Mouse (Mus musculus) left cerebral cortex, postnatal 36 days (tissue): ENCODE results near the gene Olfr1341. TPM values are rescaled to one million over a fixed set of nuclear protein-coding genes. Genes with fewer than 3 reads are reported as not detected.

Source experiments
- DNase-seq, 2 experiments: peaks; one replicate each; pipeline ENCODE4 v3.0.0; 2021 to 2022; ENCODE audit warnings: low spot score in 2 of 2, mixed read lengths in 1 of 2
- intact Hi-C: fragments of 180-260 bp; cut with DNase I; formaldehyde crosslinking; loops from one replicate; pipeline ENCODE4 v1.15.1; 2025
- total RNA-seq, 2 experiments: library from RNA; stranded (reverse); gene quantifications; 2 replicates each; pipeline ENCODE4 v1.2.3; 2021

Gene Olfr1341
- total RNA-seq = not detected

DNA sequence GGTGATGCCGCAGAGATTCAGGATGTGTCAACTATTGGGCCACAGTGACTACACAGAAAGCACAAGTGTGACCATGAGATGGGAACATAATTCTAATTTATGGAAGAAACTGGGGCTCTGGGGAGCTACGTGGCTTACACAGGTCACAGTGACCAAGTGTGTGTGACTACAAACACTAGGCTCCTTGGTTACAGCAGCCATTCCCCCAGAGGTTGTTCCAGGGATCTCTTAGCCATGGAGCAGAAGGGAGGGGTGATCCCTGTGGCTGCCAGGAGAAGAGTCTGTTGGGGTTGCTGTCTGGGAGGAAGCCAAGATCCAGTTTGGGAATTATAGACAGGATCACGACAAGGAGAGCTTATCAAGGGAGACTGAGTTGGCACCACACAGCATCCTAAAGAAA lies at the start of gene Olfr1341:
Gene Olfr1341 (plus strand): TSS at position 301 of the 400 bp plus-strand sequence.
- intact Hi-C loops = no loop called here
- DNase-seq = no peak

DNA sequence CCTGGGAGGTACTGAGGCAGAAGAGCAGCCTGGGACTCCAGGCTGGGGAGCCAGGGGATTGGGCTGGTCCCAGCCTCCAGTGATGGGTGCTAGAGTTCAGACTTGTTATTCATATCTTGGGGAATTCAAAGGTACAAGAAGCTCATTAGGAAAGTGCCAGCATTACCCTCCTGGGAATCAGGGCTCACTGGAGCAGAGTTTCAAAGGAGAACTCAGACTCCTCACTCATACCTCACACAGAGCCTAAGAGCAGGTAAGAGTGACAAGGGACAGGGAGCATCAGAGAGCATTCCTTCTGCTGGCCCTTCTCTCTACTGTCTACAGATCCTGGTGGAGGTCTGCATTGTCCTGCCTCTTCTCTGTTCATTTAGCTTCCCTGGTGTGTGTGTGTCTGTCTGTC lies 44.7 kb upstream of the Olfr1341 start, which contains the start of gene Olfr62:
Gene Olfr62 (plus strand): TSS at position 301 of the 400 bp plus-strand sequence.
- intact Hi-C loops = no loop called here
- no peak for DNase-seq

DNA sequence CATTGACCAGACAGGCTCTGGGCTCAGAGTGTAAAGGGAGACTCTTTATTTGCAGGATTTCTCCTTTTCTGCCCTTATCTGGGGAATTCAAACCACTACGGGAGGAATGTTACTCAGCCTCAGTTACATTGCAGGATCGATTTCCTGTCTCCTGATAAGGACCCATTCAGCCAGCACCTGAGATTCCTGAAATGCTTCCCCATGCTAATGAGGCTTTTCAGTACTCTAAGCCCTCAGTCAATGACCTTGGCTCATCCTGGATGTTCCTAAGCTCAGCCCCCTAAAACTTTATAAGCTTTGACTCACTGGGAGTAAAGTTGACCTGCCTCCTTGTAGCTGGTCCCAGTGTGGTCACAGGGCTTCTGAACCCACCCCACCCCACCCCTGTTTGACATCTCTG lies 16.2 kb upstream of the Olfr1341 start:
- intact Hi-C loops = no loop called here
- DNase-seq = no peak

DNA sequence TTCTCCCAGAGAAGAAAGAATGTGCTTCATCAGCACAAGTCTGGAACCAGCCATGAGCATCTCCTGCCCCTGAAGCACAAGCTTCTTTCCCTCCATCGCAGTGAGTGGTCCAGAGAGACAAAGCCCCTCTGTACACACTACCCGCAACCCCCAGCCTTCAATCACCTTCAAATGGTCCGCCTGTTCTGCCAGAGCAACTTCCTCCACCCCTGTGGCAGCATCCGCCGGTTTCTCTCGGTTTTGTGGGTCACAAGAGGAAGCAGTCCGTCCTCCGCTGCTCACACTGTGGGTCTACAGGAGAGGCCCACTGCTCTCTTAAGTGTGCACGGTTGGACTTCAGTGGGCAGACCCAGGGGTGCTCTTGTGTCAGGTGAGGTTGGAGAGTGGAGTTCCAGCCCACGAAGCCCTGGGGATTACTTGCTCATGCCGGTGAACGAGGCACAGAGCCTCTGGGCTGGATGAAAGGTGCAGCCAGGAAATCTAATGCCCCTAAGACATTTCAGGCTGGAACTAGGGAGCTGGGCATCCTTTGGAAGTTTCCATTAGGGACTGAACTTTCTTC lies 10.8 kb upstream of the Olfr1341 start, which contains the start of gene Olfr1342:
Gene Olfr1342 (minus strand): TSS at position 345 of the 562 bp plus-strand sequence.
- DNase-seq = no peak
- intact Hi-C loops = no loop called here

DNA sequence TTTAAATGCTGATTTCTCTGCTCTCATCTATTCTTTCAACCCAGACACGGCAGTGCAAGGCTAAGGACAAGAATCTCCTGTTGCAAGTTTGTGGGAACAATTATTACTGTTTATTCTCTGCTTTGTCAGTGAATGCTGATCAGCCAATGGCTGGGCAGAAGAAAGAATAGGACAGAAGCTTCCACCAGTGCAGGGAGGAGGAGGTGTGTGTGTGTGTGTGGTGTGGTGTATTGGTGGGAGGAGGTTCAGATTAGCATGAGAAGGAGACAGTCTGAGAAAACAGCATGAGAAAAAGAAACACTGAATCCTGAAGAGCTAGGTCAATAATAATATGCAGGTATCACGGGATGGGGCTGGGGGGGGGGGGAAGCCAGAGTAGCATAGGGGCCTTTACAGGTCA lies 9.5 kb upstream of the Olfr1341 start:
- intact Hi-C loops = no loop called here

DNA sequence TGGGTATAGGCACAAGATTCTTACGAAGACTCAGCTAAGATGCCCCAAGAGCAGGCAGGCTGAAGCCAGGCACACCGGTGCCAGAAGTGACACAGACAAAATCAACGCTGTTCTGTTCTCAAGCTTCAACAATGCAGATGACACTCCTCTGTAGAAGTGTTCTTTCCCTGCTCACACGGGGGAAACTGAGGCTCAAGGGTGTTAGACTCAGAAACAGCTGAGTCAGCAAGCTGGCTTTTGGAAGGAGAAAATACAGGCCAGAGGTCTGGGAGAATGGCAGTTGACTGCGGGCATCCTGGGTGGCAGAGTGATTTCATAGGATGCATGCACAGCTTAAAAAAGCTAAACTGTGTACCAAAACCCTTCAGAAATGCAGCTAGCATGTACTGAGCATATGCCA lies 4.8 kb downstream of the Olfr1341 start:
- no peak for DNase-seq
- intact Hi-C loops = no loop called here

More for the DNA sequence above, 9.5 kb upstream of the Olfr1341 start:
- DNase-seq = no peak

DNA sequence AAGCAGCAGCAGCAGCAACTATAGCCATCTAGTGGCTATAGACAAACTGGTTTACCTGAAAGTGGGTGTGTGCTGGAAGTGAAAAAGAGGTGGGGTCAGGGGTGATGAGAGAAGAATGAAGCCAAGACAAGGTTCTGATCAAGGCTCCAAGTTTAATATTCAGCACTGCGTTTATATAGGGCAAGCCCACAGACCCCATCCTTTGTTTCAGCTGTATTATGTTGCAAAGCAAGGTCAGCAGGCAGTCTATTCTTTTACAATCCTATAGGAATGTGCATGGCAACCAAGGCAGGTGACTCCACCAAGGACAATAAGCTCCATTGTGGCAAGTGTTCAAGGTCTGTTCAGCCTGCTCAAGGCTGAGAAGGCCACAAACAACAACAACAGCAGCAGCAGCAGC lies 8.3 kb downstream of the Olfr1341 start:
- no peak for DNase-seq
- intact Hi-C loops = no loop called here

DNA sequence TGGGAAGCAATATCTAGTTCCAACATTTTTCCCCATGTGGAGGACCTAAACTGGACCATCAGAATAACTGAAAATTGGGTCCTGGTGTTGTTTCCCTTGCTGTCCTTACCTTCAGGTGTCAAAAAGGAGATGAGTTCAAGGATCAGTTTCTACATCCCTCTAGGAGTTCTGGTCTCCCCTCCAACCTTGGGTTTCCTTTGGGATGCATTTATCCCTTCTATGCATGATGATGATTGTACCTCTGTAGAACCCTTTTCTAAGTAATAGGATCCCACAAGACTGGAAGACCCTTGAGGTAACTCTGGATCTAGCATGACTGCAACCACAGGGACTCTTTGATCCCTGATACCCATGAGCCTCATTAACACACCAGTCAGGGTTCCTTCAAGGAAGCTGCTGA lies 16.5 kb downstream of the Olfr1341 start, which contains the start of gene Olfr1340:
Gene Olfr1340 (plus strand): TSS at position 301 of the 400 bp plus-strand sequence.
- no peak for DNase-seq
- intact Hi-C loops = no loop called here

DNA sequence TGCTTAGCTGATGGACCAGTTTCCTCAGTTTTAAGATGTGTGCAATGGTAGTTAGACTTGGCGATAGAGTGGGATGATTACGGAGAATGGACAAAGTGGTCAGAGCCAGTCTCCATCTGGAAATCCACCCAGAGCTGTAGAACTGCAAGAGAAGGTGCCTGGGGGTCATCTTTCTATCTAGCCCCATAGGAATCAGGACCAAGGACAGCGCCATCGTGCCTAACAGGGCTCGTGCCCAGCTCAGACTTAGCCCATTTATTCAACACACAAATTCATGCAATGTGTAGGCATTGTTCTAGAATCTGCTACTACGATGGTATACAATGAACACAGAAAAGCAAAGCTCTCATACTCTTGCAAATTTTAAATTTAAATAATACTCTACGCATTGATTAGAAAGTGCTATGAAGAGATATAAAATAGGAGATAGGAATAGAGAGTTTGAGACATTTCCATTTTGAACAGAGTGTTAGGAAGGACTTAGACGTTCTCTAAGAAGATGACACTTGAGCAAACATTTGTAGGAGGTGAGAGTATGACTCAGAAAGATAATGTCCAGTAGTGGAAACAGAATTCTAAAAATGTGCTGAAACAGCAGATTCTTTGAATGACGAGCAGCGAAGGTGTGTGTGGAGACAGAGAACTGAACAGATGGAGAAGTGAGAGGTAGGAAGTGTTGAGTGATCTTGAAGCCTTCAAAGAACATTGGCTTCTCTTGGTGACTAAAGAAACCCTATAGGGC lies 18.6 kb downstream of the Olfr1341 start:
- intact Hi-C loops = no loop called here
- DNase-seq = no peak

DNA sequence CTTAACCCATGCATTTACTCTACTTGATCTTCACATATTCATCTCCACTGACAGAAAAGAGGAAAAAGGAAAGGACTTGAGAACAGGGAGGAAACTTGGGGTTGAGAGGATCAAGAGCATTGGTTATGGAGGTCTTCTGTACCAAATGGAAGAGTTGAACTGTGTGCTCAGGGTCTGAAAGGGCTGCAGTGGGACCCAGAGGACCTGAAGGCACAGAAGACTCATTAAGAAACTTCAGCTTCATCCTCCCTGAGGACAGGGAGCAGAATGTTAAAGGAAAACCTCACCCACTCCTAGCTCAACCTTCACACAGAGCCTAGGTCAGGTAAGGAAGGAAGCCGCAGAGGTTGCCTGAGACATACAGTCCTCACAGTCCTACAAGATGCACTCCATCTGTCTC lies 28.6 kb downstream of the Olfr1341 start, which contains the start of gene Olfr1339:
Gene Olfr1339 (plus strand): TSS at position 301 of the 400 bp plus-strand sequence.
- intact Hi-C loops = no loop called here
- no peak for DNase-seq

DNA sequence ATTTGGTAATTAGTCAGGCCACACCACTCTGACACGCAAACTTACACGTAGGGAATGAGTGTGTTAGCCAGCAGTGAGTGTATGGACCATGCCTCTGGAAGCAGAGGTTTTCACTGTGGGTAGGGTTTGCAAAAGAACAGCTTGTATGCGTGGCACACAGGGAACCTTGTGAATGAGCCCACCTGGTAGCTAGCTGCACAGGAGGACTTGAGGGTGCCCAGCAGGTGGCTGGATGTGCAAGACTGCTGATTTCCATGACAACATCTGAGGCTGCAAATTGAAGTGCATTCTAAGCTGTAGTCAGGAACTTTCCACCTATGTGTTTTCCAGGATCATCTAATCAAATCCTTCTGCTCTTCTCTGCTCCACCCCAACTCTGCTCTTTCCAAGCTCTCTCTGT lies 36.3 kb downstream of the Olfr1341 start:
- intact Hi-C loops = loop anchor here (2.0 kb wide), 1 partner anchor 27 kb away; no protein-coding TSS in a partner anchor

DNA sequence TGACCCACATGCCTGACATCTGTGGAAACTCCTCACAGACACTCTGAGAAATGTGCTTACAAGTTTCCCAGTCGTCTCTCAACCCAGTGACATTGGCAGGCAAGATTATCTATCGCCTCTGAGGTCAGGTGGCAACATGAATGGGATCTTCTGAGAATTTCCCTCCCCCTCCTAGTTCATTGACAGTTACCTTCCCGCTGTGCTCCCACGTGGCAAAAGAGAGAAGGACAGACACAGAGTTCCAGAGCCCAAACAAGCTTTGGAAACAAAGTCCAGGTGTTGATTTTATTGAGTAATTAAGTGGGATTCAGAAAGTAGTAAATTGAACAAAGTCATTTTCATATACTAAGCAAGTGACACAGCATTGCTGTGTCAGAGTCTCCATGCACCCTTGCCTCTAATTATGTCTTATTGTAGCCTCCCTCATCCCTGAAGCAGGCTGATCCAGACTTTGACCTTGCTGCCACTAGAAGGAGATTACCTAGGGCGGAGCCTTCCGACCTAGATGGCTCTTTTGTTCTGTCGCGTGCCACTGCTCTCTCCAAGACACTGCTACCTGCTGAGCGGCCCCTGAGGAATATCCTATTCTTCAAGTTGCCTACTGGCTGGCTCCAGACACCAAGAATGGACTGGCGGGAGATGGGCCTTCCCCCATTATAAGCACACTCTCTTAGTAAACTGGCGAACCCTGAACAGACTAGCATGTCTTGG lies 37.8 kb downstream of the Olfr1341 start:
- intact Hi-C loops = no loop called here

More for the DNA sequence above, 36.3 kb downstream of the Olfr1341 start:
- DNase-seq = no peak

DNA sequence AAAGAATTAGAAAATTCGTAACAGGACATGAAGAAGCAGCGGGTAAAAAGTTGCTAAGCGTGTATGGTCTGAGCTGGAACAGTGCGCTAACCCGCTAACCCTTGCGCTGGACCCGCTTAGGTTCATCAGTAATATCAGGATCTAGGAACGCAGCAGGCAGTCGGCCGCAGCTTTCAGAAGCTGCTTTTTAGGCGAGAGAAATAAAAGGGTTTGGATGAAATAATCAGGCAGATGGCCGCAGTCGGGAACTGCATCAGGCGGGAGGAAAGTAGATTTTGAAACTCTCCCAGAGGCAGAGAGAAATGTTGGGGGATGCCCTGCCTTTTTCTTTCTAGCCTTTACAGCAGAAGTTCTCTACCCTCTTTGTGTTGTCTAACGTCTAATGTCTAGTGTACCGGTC lies 38.6 kb downstream of the Olfr1341 start:
- intact Hi-C loops = no loop called here
- DNase-seq = no peak

More for the DNA sequence above, 37.8 kb downstream of the Olfr1341 start:
- no peak for DNase-seq

DNA sequence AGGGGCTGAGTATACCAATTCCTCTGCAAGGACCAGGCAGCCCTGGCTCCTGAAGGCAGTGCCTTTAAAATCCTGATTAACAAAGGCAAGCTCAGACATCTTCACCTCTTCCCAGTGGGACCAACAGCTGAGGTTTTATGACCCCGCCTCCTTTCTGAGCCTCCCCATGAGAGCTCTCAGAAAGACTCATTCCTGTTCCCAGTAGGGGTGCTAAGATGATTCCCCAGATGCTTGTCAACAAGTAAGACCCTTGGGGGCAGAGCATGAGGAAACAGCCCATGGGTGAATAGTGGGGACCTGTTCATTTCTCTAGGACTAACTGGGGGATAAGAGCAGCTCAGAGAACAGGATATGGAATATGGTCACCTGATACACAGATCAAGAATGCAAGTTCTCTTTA lies 55.3 kb downstream of the Olfr1341 start, which contains the start of gene Olfr1338:
Gene Olfr1338 (minus strand): TSS at position 101 of the 400 bp plus-strand sequence.
- DNase-seq = no peak
- intact Hi-C loops = no loop called here

Other genes with a start within 250 kb of the Olfr1341 start
- gene Mpl, start 246.0 kb upstream of the Olfr1341 start, total RNA-seq = under 1 TPM; 0.79 to 0.94 TPM
- 1 to 10 TPM; 7.8 to 8.6 TPM for gene Tie1, start 213.5 kb upstream of the Olfr1341 start, total RNA-seq
- not detected for gene 2610528J11Rik, start 176.5 kb upstream of the Olfr1341 start, total RNA-seq
- gene Tmem125, start 159.5 kb upstream of the Olfr1341 start, total RNA-seq = 10 to 100 TPM in 1 of 2 experiments, 1 to 10 TPM in 1; 6.6 to 14.5 TPM
- gene Cfap57, start 82.7 kb upstream of the Olfr1341 start, total RNA-seq = under 1 TPM; 0.64 to 0.70 TPM
- 10 to 100 TPM; 53.5 to 62.3 TPM for gene Ebna1bp2, start 82.7 kb upstream of the Olfr1341 start, total RNA-seq
- not detected for gene Olfr62, start 44.6 kb upstream of the Olfr1341 start, total RNA-seq
- not detected for gene Olfr1342, start 10.8 kb upstream of the Olfr1341 start, total RNA-seq
- not detected for gene Olfr1340, start 16.6 kb downstream of the Olfr1341 start, total RNA-seq
- gene Olfr1339, start 28.7 kb downstream of the Olfr1341 start, total RNA-seq = not detected
- gene Olfr1338, start 55.2 kb downstream of the Olfr1341 start, total RNA-seq = not detected
- not detected for gene Olfr1337, start 79.1 kb downstream of the Olfr1341 start, total RNA-seq
- gene Olfr1335, start 106.4 kb downstream of the Olfr1341 start, total RNA-seq = not detected
- gene Olfr1333, start 132.8 kb downstream of the Olfr1341 start, total RNA-seq = not detected
- gene Olfr1331, start 161.1 kb downstream of the Olfr1341 start, total RNA-seq = not detected
- gene Olfr1330, start 185.1 kb downstream of the Olfr1341 start, total RNA-seq = not detected
- not detected for gene Olfr1329, start 213.9 kb downstream of the Olfr1341 start, total RNA-seq
- not detected for gene Olfr1328, start 235.1 kb downstream of the Olfr1341 start, total RNA-seq